ENCODE assay signal across 8 mouse cellular contexts in the genomic region with DNA sequence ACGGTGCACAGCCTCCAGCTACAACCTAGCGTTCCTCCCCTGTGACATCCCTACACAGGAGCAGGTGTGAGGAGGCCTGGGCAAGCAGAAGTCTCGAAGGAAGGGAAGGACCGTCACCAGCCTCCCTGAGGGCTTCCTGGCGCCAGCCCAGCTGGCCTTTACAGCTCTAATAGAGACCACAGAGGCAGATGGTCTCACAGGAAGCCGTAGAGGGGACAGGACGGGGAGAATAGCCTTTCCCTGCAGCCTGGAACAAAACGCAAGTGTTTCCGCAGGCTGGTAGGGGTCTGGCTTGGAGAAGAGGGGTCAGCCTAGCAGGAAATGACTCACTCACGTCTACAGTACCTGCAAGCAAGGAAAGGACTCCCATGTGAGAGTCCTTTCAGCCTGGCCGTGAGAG. TPM values are rescaled to one million over a fixed set of nuclear protein-coding genes. Genes with fewer than 3 reads are reported as not detected.
DNase-seq lines count a peak whose midpoint lies in the region; ATAC-seq and TF ChIP-seq lines count a peak whose summit lies in the region.

No protein-coding gene starts in this region.

- peaks cover 43% of the 10 kb centered on the region for H3K4me1 ChIP-seq in forebrain, embryonic 12.5 days
- H3K4me1 ChIP-seq in forebrain, postnatal 0 days (ENCODE audit: insufficient read depth): peaks cover 18% of the 10 kb centered on the region
- H3K4me1 ChIP-seq in hindbrain, embryonic 10.5 days (replicated peaks): peaks cover 59% of the 10 kb centered on the region

- no peak for ATAC-seq in forebrain, embryonic 12.5 days (ENCODE audit: low FRiP score)
- no peak for ATAC-seq in forebrain, postnatal 0 days

- H3K27ac ChIP-seq in forebrain, embryonic 12.5 days: peak overlapping the region; percentile 70
- no peak overlapping the region for H3K27ac ChIP-seq in forebrain, postnatal 0 days (ENCODE audit: low read depth, low read length)
- peak overlapping the region; percentile 75 for H3K27ac ChIP-seq in hindbrain, embryonic 10.5 days

- TF ChIP-seq CTCF in forebrain, postnatal 0 days (IDR thresholded peaks at IDR 0.05; ENCODE audit: low read depth): no peak

- no peak for DNase-seq in forebrain, postnatal 0 days
- DNase-seq in cerebellum, postnatal 36 days: peak; percentile 54 to 62
- no peak for DNase-seq in hindbrain, embryonic 10.5 days (ENCODE audit: low spot score)
- peak; percentile 24 for DNase-seq in mesoderm, embryonic 11.5 days (ENCODE audit: low read depth, low spot score)
- no peak for DNase-seq in MN1 (ENCODE audit: low spot score)
- no peak for DNase-seq in frontal cortex, postnatal 25 days (ENCODE audit: low spot score in 2 of 2)
- no peak for DNase-seq in layer of hippocampus, postnatal 25 days (ENCODE audit: extremely low spot score in 1 of 2, low spot score in 1 of 2)

- H3K9ac ChIP-seq in forebrain, embryonic 12.5 days: no peak overlapping the region
- H3K9ac ChIP-seq in forebrain, postnatal 0 days: no peak overlapping the region

- no peaks in the 10 kb centered on the region for H3K27me3 ChIP-seq in forebrain, embryonic 12.5 days
- H3K27me3 ChIP-seq in forebrain, postnatal 0 days (ENCODE audit: insufficient read depth, low read length): no peaks in the 10 kb centered on the region
- H3K27me3 ChIP-seq in hindbrain, embryonic 10.5 days (ENCODE audit: insufficient read depth, poor library complexity, severe bottlenecking): no peaks in the 10 kb centered on the region

- WGBS in forebrain, embryonic 12.5 days: 78% methylated on average over 11 of the region's 11 CpGs
- WGBS in forebrain, postnatal 0 days: 73% methylated on average over 11 of the region's 11 CpGs
- WGBS in hindbrain, embryonic 10.5 days: 71% methylated on average over 11 of the region's 11 CpGs

- no peaks in the 10 kb centered on the region for H3K9me3 ChIP-seq in forebrain, embryonic 12.5 days
- H3K9me3 ChIP-seq in forebrain, postnatal 0 days (ENCODE audit: low read length): no peaks in the 10 kb centered on the region
- H3K9me3 ChIP-seq in hindbrain, embryonic 10.5 days: no peaks in the 10 kb centered on the region

- peaks cover 59% of the 10 kb centered on the region for H3K36me3 ChIP-seq in forebrain, embryonic 12.5 days (replicated peaks)
- H3K36me3 ChIP-seq in forebrain, postnatal 0 days (ENCODE audit: insufficient read depth): peaks cover 47% of the 10 kb centered on the region
- peaks cover 63% of the 10 kb centered on the region for H3K36me3 ChIP-seq in hindbrain, embryonic 10.5 days

- no peak overlapping the region for H3K4me2 ChIP-seq in forebrain, embryonic 12.5 days
- no peak overlapping the region for H3K4me2 ChIP-seq in forebrain, postnatal 0 days (ENCODE audit: low read depth)

- no peak overlapping the region for H3K4me3 ChIP-seq in forebrain, embryonic 12.5 days (replicated peaks)
- H3K4me3 ChIP-seq in forebrain, postnatal 0 days (ENCODE audit: low read depth, low read length): no peak overlapping the region
- no peak overlapping the region for H3K4me3 ChIP-seq in hindbrain, embryonic 10.5 days

RNA-seq across cellular contexts. Expression of a gene that starts 13.0 kb away (rescaled TPM):
- 0.81 and 1.1 TPM in 2 replicates for polyA plus RNA-seq in forebrain, embryonic 12.5 days (2016; fragmentation: Nextera tagmentation; extraction: Ambion mirVana)
- 0.24 and 0.77 TPM in 2 replicates for total RNA-seq in forebrain, postnatal 0 days (2014; rRNA removed)
- polyA plus RNA-seq in forebrain, postnatal 0 days (2015; fragmentation: Nextera tagmentation; extraction: Ambion mirVana): 0.09 and 0.41 TPM in 2 replicates
- polyA plus RNA-seq in hindbrain, embryonic 10.5 days (2016; fragmentation: Nextera tagmentation; extraction: Ambion mirVana): 1.0 and 2.4 TPM in 2 replicates
- total RNA-seq in layer of hippocampus, postnatal 25 days (2021): under 1 TPM; 0.66 to 0.89 TPM

RNA-seq across cellular contexts. Expression of a gene that starts 14.5 kb away (rescaled TPM):
- polyA plus RNA-seq in forebrain, embryonic 12.5 days (2016; fragmentation: Nextera tagmentation; extraction: Ambion mirVana): 184 and 194 TPM in 2 replicates
- total RNA-seq in forebrain, postnatal 0 days (2014; rRNA removed): 154 and 178 TPM in 2 replicates
- polyA plus RNA-seq in forebrain, postnatal 0 days (2015; fragmentation: Nextera tagmentation; extraction: Ambion mirVana): 351 and 365 TPM in 2 replicates
- polyA plus RNA-seq in hindbrain, embryonic 10.5 days (2016; fragmentation: Nextera tagmentation; extraction: Ambion mirVana): 142 and 175 TPM in 2 replicates
- total RNA-seq in layer of hippocampus, postnatal 25 days (2021): 100 to 1,000 TPM; 307 to 325 TPM

RNA-seq across cellular contexts. Expression of a gene that starts 17.1 kb away (rescaled TPM):
- 0.09 TPM in 1 of 2 replicates, not detected in the other for polyA plus RNA-seq in forebrain, embryonic 12.5 days (2016; fragmentation: Nextera tagmentation; extraction: Ambion mirVana)
- 0.31 TPM in 1 of 2 replicates, not detected in the other for total RNA-seq in forebrain, postnatal 0 days (2014; rRNA removed)
- 0.35 and 0.67 TPM in 2 replicates for polyA plus RNA-seq in forebrain, postnatal 0 days (2015; fragmentation: Nextera tagmentation; extraction: Ambion mirVana)
- polyA plus RNA-seq in hindbrain, embryonic 10.5 days (2016; fragmentation: Nextera tagmentation; extraction: Ambion mirVana): 0.10 TPM in 1 of 2 replicates, not detected in the other
- under 1 TPM; 0.30 to 0.33 TPM for total RNA-seq in layer of hippocampus, postnatal 25 days (2021)

RNA-seq across cellular contexts. Expression of a gene that starts 30.8 kb away (rescaled TPM):
- 0.55 and 1.0 TPM in 2 replicates for polyA plus RNA-seq in forebrain, embryonic 12.5 days (2016; fragmentation: Nextera tagmentation; extraction: Ambion mirVana)
- total RNA-seq in forebrain, postnatal 0 days (2014; rRNA removed): 2.1 and 4.5 TPM in 2 replicates
- polyA plus RNA-seq in forebrain, postnatal 0 days (2015; fragmentation: Nextera tagmentation; extraction: Ambion mirVana): 1.7 and 2.8 TPM in 2 replicates
- 1.7 and 1.8 TPM in 2 replicates for polyA plus RNA-seq in hindbrain, embryonic 10.5 days (2016; fragmentation: Nextera tagmentation; extraction: Ambion mirVana)
- total RNA-seq in layer of hippocampus, postnatal 25 days (2021): 1 to 10 TPM; 1.2 to 2.1 TPM

RNA-seq across cellular contexts. Expression of a gene that starts 41.1 kb away (rescaled TPM):
- polyA plus RNA-seq in forebrain, embryonic 12.5 days (2016; fragmentation: Nextera tagmentation; extraction: Ambion mirVana): 96.8 and 103 TPM in 2 replicates
- 54.1 and 88.3 TPM in 2 replicates for total RNA-seq in forebrain, postnatal 0 days (2014; rRNA removed)
- polyA plus RNA-seq in forebrain, postnatal 0 days (2015; fragmentation: Nextera tagmentation; extraction: Ambion mirVana): 131 and 143 TPM in 2 replicates
- polyA plus RNA-seq in hindbrain, embryonic 10.5 days (2016; fragmentation: Nextera tagmentation; extraction: Ambion mirVana): 124 and 136 TPM in 2 replicates
- 10 to 100 TPM; 82.7 to 92.9 TPM for total RNA-seq in layer of hippocampus, postnatal 25 days (2021)

Comparison
In these comparisons a context has a peak if more than half of its experiments do, and no peak if none do; other contexts are left out.
1. DNase-seq: peak in cerebellum, postnatal 36 days (2 of 2) and mesoderm, embryonic 11.5 days (single experiment); none in forebrain, postnatal 0 days (single experiment), hindbrain, embryonic 10.5 days (single experiment), MN1 (single experiment), frontal cortex, postnatal 25 days (0 of 2) and layer of hippocampus, postnatal 25 days (0 of 2).